Mouse (Mus musculus): ENCODE results near the gene Grap. TPM values are rescaled to one million over a fixed set of nuclear protein-coding genes. Genes with fewer than 3 reads are reported as not detected.
"Not testable (repeated sequence)": the region's sequence is repeated elsewhere in the genome, so short reads cannot be mapped to it uniquely, and the experiment has no call there.

The Grap gene
- total RNA-seq, 1 experiment from 2014 or later: 19.1 TPM

DNA sequence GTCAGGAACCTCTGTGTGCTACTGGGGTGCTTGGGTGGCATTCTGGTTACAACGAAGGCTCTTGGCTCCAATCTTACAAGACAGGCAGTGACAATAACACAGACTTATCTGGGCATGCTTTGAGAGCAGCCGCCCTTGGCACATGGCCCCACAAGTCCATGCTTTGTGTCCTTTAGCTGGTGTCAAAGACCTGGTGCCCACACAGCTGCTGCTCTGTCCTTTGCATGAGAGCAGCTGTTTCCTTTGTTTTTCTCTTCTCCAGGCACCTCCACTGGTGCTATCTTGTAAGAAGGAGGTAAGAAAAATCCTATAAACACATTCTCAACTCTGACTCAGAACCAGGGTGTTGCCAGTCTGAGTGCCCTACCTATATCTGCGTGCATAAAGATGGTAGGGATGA lies 15.2 kb upstream of the Grap start:
- no peak for ATAC-seq (replicated peaks; ENCODE audit: insufficient number of reproducible peaks, low FRiP score, low TSS enrichment, poor library complexity, severe bottlenecking)

- no peak for ATAC-seq (replicated peaks; ENCODE audit: insufficient number of reproducible peaks, low FRiP score, low TSS enrichment, poor library complexity, severe bottlenecking)
Measured at GRCm38 (mm10) chr11:61638764-61639536, 14.1 kb upstream of the Grap start.

DNA sequence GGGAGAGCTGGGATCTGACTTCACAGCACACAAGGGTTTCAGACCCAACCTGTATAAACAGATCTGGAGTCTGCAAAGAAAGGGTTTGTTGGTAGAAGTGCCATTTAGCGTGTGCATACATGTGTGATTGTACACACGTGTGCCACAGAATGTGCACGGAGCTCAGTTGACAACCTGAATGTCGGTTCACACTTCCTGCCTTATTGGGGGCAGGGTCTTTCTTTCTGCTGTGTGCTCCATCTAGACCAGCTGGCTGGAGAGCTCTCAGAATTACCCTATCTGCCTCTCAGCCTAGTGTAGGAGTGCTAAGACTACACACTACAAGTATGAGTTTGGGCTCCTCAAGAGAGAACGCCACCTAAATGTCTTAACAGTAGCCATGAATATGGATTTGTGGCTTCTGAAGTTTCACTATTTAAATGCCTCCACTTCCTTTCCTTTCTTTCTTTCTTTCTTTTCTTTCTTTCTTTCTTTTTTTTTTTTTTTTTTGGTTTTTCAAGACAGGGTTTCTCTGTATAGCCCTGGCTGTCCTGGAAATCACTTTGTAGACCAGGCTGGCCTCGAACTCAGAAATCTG lies 13.4 kb upstream of the Grap start:
- no peak for ATAC-seq (replicated peaks; ENCODE audit: insufficient number of reproducible peaks, low FRiP score, low TSS enrichment, poor library complexity, severe bottlenecking)

DNA sequence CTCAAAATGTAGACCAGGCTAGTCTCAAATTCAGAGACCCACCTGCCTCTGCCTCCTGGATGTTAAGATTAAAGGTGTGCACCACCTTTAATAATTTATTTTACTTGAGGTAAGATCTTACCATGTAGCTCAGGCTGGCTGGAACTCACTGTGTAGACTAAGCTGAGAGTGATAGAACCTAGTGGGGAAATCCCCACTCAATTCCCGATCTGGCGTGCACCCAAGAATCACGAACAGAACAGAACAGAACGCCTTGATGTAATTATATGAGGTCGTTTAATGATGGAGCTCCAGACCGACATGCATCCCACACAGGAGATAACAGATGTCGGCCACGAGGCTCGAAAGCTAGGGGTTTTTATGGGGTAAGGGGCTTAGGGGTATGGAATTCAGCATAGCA lies 12.5 kb upstream of the Grap start:
- not testable (repeated sequence) for ATAC-seq (replicated peaks; ENCODE audit: insufficient number of reproducible peaks, low FRiP score, low TSS enrichment, poor library complexity, severe bottlenecking)

DNA sequence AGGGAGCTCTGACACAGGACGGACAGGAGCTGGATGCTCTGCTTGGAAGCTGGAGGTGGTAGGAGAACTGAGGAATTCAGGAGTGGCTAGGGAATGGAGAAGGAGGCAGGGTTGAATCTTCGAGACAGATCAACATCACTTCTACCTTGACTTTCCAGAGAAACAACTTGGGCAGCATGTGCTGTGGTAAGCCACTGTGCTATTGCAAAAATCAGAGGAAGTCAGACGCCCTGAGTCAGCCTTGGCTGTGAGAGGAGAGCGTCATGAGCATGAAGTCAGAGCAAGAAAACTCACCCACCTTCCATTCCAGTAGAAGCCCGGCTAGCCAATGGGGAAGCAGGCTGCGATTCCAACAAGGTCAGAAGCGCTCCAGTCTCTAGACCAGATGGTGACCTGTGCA lies 11.0 kb upstream of the Grap start:
- no peak for ATAC-seq (replicated peaks; ENCODE audit: insufficient number of reproducible peaks, low FRiP score, low TSS enrichment, poor library complexity, severe bottlenecking)

DNA sequence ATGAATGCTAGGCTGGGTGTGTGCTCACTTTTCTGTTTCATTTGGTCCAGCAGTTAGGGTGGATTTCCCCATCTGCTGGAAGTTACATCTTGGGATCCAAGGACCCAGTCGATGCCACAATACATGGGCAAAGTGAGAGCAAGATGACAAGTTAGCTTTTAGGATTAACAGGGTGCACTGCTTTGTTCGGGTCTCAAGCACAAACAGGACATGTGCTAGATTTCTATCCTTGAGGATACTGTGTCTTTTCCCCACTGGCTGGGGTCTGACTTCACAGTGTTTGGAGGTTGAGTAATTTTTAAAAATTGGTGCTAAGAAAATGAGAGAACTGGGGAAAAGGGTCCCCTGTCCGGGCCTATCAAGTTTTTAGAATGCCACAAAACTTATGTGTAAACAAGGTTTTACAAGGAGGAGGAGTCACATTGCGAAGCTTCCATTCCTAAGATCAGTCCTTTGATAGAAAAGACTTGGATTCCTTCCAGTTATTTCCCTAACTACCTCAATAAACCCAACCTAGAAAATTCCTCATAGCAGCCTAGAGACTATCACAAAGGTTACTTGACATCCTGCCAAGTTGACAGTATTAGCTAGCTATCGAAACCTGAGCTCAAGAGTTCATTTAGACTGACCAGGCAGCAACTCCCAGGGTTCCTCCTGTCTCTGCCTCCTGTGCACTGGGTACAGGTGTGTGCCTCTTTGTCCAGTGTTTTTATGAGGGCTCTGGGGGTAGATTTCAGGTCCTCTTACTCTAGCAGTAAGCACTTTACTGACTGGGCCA lies 9.7 kb upstream of the Grap start:
- ATAC-seq (replicated peaks; ENCODE audit: insufficient number of reproducible peaks, low FRiP score, low TSS enrichment, poor library complexity, severe bottlenecking): no peak

DNA sequence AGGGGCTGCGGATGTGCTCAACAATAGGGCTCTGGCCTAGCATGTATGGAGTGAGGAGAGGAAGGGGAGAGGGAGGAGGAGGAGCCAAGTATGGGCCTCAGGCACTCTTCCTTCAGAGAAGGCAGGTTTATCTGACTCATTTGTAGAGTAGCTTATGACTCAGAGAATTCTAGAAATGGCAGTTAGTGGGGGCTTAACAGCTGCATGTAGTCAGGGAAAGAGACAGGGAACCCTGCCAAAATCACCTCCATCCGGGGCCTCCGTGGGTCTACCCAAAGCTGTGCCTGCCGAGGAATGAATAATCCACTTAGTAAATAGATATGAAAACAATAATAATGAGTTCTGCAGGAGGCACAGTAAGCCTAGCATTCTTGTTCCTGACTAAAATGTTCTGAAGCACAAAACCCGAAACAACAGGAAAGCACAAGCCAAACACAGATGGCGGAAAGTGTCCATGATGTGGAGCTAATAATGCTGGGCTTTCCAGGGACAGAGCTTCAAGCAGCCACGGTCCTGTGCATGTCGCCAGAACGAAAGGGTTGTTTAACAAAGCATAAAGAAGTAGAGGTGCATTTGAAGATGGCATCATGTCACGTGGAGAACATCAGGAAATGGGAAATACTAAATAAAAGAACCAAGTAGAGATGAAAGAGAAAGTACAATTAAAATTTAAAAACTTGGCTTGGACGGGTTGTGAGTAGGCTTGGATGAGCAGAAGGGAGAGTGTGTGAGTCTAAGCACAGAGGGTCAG lies 8.3 kb upstream of the Grap start:
- ATAC-seq (replicated peaks; ENCODE audit: insufficient number of reproducible peaks, low FRiP score, low TSS enrichment, poor library complexity, severe bottlenecking): no peak

DNA sequence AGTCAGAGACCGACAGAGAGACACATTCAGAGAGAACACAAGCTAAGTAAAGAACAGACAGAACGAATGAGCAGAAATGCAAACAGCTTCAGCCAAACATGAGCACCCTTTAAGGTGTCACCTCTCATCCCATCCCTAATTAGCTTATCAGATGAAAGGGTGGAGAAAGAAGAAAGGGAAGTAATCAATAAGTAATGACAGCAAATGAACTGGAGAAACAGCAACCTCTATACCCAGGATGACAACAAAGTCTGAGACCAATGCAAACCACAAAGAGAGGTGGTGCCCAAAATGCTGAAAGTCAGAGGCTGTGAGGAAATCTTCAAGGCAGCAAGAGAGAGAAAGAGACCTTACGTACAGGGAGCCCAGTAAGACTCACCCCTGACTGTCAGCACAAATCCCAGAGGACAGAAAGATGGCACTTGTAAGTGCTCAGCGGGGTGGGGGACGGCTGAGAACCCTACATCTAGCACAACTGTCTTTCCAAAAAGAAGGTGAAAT lies 7.7 kb upstream of the Grap start:
- ATAC-seq (replicated peaks; ENCODE audit: insufficient number of reproducible peaks, low FRiP score, low TSS enrichment, poor library complexity, severe bottlenecking): no peak

DNA sequence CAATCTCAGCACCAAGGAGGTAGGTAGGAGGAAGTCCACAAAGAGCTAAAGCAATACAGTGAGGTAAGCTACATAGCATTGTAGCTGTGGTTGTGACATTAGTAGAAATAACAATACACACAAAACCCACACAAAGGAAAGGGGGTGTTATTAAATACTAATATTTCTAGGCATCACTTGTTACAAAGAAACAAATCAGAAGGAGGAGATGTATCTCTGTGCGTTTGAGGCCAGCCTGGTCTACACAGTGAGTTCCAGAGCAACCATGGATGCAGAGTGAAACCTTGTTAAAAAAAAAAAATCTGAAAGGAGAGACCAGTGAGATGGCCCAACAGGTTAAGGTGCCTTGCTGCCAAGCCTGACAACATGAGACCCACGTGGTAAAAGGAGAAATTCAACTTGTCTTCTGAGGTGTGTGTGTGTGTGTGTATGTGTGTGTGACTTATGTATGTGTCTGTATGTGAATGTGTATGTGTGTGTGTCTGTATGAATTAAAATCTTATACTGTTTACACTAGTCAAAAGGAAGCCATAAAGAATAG lies 6.5 kb upstream of the Grap start:
- no peak for ATAC-seq (replicated peaks; ENCODE audit: insufficient number of reproducible peaks, low FRiP score, low TSS enrichment, poor library complexity, severe bottlenecking)

- ATAC-seq (replicated peaks; ENCODE audit: insufficient number of reproducible peaks, low FRiP score, low TSS enrichment, poor library complexity, severe bottlenecking): no peak
Measured at GRCm38 (mm10) chr11:61647110-61647910, 5.8 kb upstream of the Grap start.

DNA sequence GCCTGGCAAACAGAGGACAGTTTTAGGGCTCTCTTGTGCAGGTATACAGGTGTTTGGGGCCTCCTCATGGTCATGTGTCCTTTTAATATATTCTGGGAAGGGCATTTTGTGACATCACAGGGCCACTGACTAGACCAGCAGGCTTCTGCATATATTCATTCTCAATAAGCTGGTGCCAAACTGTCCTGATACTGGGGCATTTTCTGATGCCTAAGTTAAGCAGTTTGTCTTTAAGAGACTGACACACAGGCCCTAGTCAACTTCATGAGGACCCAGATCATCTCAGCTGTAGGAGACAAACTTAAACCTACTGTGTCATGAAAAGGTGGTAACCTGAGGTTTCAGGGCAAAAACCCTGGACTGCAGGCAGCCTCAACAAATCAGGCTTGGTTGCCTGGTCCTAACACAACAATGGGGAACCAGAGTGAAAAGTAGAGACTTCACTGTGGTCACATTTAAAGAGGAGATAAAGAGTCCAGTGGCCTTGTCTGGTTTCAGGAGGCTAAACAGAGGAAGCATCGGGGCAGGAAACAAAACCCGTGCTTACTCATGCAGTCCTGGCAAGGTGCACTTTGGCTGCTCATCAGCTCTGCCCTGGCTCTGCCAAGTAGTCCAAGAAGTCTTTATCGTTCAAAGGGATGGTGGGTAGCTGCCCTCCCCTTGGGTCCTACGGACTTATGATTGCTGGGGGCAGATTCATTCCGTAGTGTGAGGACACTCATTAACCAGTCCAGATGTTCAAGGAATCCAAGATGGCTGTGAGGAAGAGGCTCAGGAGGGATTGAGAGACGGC lies 4.9 kb upstream of the Grap start:
- ATAC-seq (replicated peaks; ENCODE audit: insufficient number of reproducible peaks, low FRiP score, low TSS enrichment, poor library complexity, severe bottlenecking): no peak

DNA sequence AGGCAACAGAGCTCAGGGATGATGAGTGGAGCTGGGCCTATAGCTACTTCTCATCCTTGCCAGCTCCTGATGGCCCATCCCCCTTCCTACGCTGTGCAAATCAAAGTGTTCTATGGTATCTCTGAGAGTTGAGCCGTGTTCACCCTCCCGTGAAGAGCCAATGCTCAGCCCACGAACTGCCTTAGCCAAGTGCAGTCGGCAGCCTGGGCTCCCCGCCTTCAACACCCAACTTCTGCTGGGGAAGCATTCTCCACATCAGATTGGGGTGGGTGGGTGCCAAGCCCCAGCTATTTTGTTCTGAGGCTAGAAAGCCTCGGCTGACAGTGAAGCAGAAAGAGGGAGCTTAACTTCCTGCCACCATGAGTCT lies 4.3 kb upstream of the Grap start:
- no peak for ATAC-seq (replicated peaks; ENCODE audit: insufficient number of reproducible peaks, low FRiP score, low TSS enrichment, poor library complexity, severe bottlenecking)

GRCm38 (mm10) chr11:61649163-61649580 lies 3.9 kb upstream of the Grap start:
- no peak for ATAC-seq (replicated peaks; ENCODE audit: insufficient number of reproducible peaks, low FRiP score, low TSS enrichment, poor library complexity, severe bottlenecking)

DNA sequence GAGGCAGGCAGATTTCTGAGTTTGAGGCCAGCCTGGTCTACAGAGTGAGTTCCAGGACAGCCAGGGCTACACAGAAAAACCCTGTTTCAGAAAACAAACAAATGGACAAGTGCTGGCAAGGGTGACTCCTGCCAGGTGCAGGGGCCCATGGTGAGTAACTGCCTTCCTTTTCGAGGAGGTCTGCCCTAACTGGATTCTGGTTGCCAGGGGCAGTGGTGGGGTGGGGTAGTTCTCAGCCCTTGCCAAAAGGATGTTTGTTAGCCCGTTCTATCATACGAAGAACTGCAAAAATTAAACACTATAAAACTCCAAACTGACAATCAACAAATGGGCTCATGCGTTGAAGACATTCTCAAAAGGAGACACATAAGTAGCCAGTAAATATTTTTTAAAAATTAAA lies 3.4 kb upstream of the Grap start:
- no peak for ATAC-seq (replicated peaks; ENCODE audit: insufficient number of reproducible peaks, low FRiP score, low TSS enrichment, poor library complexity, severe bottlenecking)

DNA sequence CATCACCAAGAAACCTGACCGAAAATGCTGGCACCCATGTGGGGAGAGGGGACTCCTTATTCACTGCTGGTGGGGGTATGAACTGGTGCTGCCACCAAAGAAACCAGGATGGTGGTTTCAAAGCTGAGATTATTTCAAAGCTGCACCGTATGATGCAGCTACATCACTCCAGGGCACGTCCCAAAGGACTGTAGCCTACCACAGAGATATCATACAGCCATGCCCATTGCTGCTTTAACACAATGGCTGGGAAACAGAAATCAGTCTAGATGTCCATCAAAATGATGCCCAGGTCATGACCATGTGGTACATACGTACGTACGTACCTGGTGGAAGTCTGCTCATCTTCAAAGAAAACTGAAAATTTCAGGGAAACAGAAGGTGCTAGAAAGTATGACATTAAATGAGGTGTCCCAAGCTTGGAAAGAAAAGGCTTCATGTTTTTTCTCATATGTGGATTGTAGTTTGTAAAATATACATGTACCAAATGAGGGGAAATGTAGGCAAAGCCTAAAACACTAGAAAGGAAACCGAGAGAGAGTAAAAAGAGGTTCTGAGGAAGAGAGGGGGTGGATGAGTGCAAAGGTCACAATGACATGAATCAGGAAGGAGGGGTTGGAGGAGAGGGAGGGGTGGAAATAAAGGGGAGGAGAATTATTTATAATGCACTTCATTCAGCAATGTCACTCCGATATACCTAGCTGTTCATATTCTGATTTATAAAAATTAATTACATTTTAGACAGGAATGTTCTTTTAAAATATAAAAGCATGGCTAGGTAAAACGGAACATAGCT lies 2.4 kb upstream of the Grap start:
- ATAC-seq (replicated peaks; ENCODE audit: insufficient number of reproducible peaks, low FRiP score, low TSS enrichment, poor library complexity, severe bottlenecking): no peak

- ATAC-seq (replicated peaks; ENCODE audit: insufficient number of reproducible peaks, low FRiP score, low TSS enrichment, poor library complexity, severe bottlenecking): no peak
Measured at GRCm38 (mm10) chr11:61652216-61652615, 849 bp upstream of the Grap start.

DNA sequence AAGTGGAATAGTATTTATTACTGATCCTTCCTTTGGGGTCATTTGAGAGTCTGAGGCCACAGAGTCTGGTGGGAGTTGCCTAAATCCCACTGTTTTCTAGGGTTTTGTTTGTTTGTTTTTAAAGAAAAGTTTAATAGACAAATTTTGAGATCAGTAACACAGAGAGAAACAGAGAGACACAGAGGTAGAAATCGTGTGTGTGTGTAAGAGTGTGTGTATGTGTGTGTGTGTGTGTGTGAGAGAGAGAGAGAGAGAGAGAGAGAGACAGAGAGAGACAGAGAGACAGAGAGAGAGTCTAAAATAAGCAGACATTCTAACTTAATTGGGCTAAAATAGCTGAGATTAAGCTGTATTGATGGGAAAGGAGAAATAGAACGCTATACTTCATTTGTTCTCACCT lies 503 bp downstream of the Grap start:
- ATAC-seq (replicated peaks; ENCODE audit: insufficient number of reproducible peaks, low FRiP score, low TSS enrichment, poor library complexity, severe bottlenecking): no peak
